Mouse (Mus musculus): ENCODE data around the gene Adamts17. TPM values are rescaled to one million over a fixed set of nuclear protein-coding genes. Genes with fewer than 3 reads are reported as not detected.
A peak's percentile ranks its signal among the peaks of the same experiment; 100 is the strongest.

Gene Adamts17
- total and polyA plus RNA-seq, 2 experiments from 2014 or later, result 3.9 to 14.8 TPM

GRCm38 (mm10) chr7:67112495-67113216, 273.1 kb downstream of the Adamts17 start:
- no peak overlapping the region for H3K27ac ChIP-seq
- WGBS, result 66% methylated on average over 14 of the region's 14 CpGs
- no peak for DNase-seq (ENCODE audit: low spot score)

GRCm38 (mm10) chr7:67114056-67114455, 274.5 kb downstream of the Adamts17 start:
- Histone ChIP-seq H3K36me3 (ENCODE audit: insufficient read depth, low read length) (no peaks in the 10 kb centered on the region), H3K27ac (no peak overlapping the region), H3K4me2 (ENCODE audit: low read depth, low read length) (no peak overlapping the region), H3K4me1 (ENCODE audit: insufficient read depth, low read length) (no peaks in the 10 kb centered on the region), H3K4me3 (ENCODE audit: low read length) (no peak overlapping the region), H3K9ac (replicated peaks; ENCODE audit: low read length) (no peak overlapping the region), H3K27me3 (ENCODE audit: insufficient read depth, low read length) (no peaks in the 10 kb centered on the region), H3K9me3 (ENCODE audit: low read length) (no peaks in the 10 kb centered on the region)
- WGBS, result 97% methylated on average over 3 of the region's 3 CpGs
- ATAC-seq (peak; percentile 44; the same call in 1 of the 2 replicates), DNase-seq (ENCODE audit: low spot score) (peak; percentile 20)
- no peak for TF ChIP-seq CTCF (IDR thresholded peaks at IDR 0.05; ENCODE audit: low read depth)

More at GRCm38 (mm10) chr7:67112495-67113216, 273.1 kb downstream of the Adamts17 start:
- Histone ChIP-seq H3K4me2 (ENCODE audit: low read depth, low read length) (no peak overlapping the region), H3K4me1 (ENCODE audit: insufficient read depth, low read length) (no peaks in the 10 kb centered on the region), H3K9ac (replicated peaks; ENCODE audit: low read length) (no peak overlapping the region), H3K9me3 (ENCODE audit: low read length) (no peaks in the 10 kb centered on the region), H3K27me3 (ENCODE audit: insufficient read depth, low read length) (no peaks in the 10 kb centered on the region), H3K4me3 (ENCODE audit: low read length) (no peak overlapping the region), H3K36me3 (ENCODE audit: insufficient read depth, low read length) (no peaks in the 10 kb centered on the region)
- TF ChIP-seq CTCF (IDR thresholded peaks at IDR 0.05; ENCODE audit: low read depth), result no peak
- no peak; the same call in 1 of the 2 replicates for ATAC-seq

- Histone ChIP-seq H3K36me3 (ENCODE audit: insufficient read depth, low read length) (no peaks in the 10 kb centered on the region), H3K27me3 (ENCODE audit: insufficient read depth, low read length) (no peaks in the 10 kb centered on the region), H3K9ac (replicated peaks; ENCODE audit: low read length) (no peak overlapping the region), H3K9me3 (ENCODE audit: low read length) (no peaks in the 10 kb centered on the region), H3K4me2 (ENCODE audit: low read depth, low read length) (no peak overlapping the region), H3K27ac (no peak overlapping the region), H3K4me1 (ENCODE audit: insufficient read depth, low read length) (no peaks in the 10 kb centered on the region), H3K4me3 (ENCODE audit: low read length) (no peak overlapping the region)
- TF ChIP-seq CTCF (IDR thresholded peaks at IDR 0.05; ENCODE audit: low read depth), result no peak
- ATAC-seq, result no peak
- no peak for DNase-seq (ENCODE audit: low spot score)
- WGBS, result 80% methylated on average over 3 of the region's 3 CpGs
Observed at GRCm38 (mm10) chr7:67115056-67115455, 275.5 kb downstream of the Adamts17 start.

- Histone ChIP-seq H3K4me2 (ENCODE audit: low read depth, low read length) (no peak overlapping the region), H3K36me3 (ENCODE audit: insufficient read depth, low read length) (no peaks in the 10 kb centered on the region), H3K27me3 (ENCODE audit: insufficient read depth, low read length) (no peaks in the 10 kb centered on the region), H3K9me3 (ENCODE audit: low read length) (no peaks in the 10 kb centered on the region), H3K27ac (no peak overlapping the region), H3K4me1 (ENCODE audit: insufficient read depth, low read length) (no peaks in the 10 kb centered on the region), H3K9ac (replicated peaks; ENCODE audit: low read length) (no peak overlapping the region), H3K4me3 (ENCODE audit: low read length) (no peak overlapping the region)
- no peak for ATAC-seq
- no peak for DNase-seq (ENCODE audit: low spot score)
- no peak for TF ChIP-seq CTCF (IDR thresholded peaks at IDR 0.05; ENCODE audit: low read depth)
- 63% methylated on average over 2 of the region's 2 CpGs for WGBS
Observed at GRCm38 (mm10) chr7:67135140-67135539, 295.6 kb downstream of the Adamts17 start.

- TF ChIP-seq CTCF (IDR thresholded peaks at IDR 0.05; ENCODE audit: low read depth), result no peak
Observed at GRCm38 (mm10) chr7:67142347-67143015, 302.9 kb downstream of the Adamts17 start.

GRCm38 (mm10) chr7:67145748-67146147, 306.2 kb downstream of the Adamts17 start:
- H3K9ac ChIP-seq (replicated peaks; ENCODE audit: low read length), result no peak overlapping the region
- TF ChIP-seq CTCF (IDR thresholded peaks at IDR 0.05; ENCODE audit: low read depth), result no peak
- H3K4me2 ChIP-seq (ENCODE audit: low read depth, low read length), result no peak overlapping the region
- no peak overlapping the region for H3K4me3 ChIP-seq (ENCODE audit: low read length)
- 58% methylated on average over 7 of the region's 7 CpGs for WGBS
- no peaks in the 10 kb centered on the region for H3K9me3 ChIP-seq (ENCODE audit: low read length)
- no peaks in the 10 kb centered on the region for H3K27me3 ChIP-seq (ENCODE audit: insufficient read depth, low read length)
- H3K27ac ChIP-seq, result no peak overlapping the region
- DNase-seq (ENCODE audit: low spot score) (peak; percentile 40), ATAC-seq (no peak)
- H3K4me1 ChIP-seq (ENCODE audit: insufficient read depth, low read length), result no peaks in the 10 kb centered on the region
- H3K36me3 ChIP-seq (ENCODE audit: insufficient read depth, low read length), result no peaks in the 10 kb centered on the region

More at GRCm38 (mm10) chr7:67142347-67143015, 302.9 kb downstream of the Adamts17 start:
- no peak for ATAC-seq
- H3K4me3 ChIP-seq (ENCODE audit: low read length), result no peak overlapping the region
- no peaks in the 10 kb centered on the region for H3K9me3 ChIP-seq (ENCODE audit: low read length)
- no peak overlapping the region for H3K27ac ChIP-seq
- H3K36me3 ChIP-seq (ENCODE audit: insufficient read depth, low read length), result no peaks in the 10 kb centered on the region
- H3K27me3 ChIP-seq (ENCODE audit: insufficient read depth, low read length), result no peaks in the 10 kb centered on the region
- H3K4me2 ChIP-seq (ENCODE audit: low read depth, low read length), result no peak overlapping the region
- H3K9ac ChIP-seq (replicated peaks; ENCODE audit: low read length), result no peak overlapping the region
- 35% methylated on average over 11 of the region's 11 CpGs for WGBS
- DNase-seq (ENCODE audit: low spot score), result peak; percentile 9
- H3K4me1 ChIP-seq (ENCODE audit: insufficient read depth, low read length), result no peaks in the 10 kb centered on the region

- Histone ChIP-seq H3K9me3 (ENCODE audit: low read length) (no peaks in the 10 kb centered on the region), H3K4me3 (ENCODE audit: low read length) (no peak overlapping the region), H3K36me3 (ENCODE audit: insufficient read depth, low read length) (no peaks in the 10 kb centered on the region), H3K9ac (replicated peaks; ENCODE audit: low read length) (no peak overlapping the region), H3K27ac (no peak overlapping the region), H3K4me2 (ENCODE audit: low read depth, low read length) (no peak overlapping the region), H3K4me1 (ENCODE audit: insufficient read depth, low read length) (no peaks in the 10 kb centered on the region), H3K27me3 (ENCODE audit: insufficient read depth, low read length) (no peaks in the 10 kb centered on the region)
- DNase-seq (ENCODE audit: low spot score), result no peak
- WGBS, result 75% methylated on average over 6 of the region's 6 CpGs
- no peak for ATAC-seq
- no peak for TF ChIP-seq CTCF (IDR thresholded peaks at IDR 0.05; ENCODE audit: low read depth)
Observed at GRCm38 (mm10) chr7:67146151-67146550, 306.6 kb downstream of the Adamts17 start.

All from hindbrain, postnatal 0 days (tissue).